Mouse (Mus musculus): Measurements from ENCODE around the gene Gm30191. TPM values are rescaled to one million over a fixed set of nuclear protein-coding genes. Genes with fewer than 3 reads are reported as not detected.

Gm30191 gene
- polyA plus RNA-seq (2015; fragmentation: Nextera tagmentation; extraction: Ambion mirVana): 0.54 and 0.74 TPM in 2 replicates

DNA sequence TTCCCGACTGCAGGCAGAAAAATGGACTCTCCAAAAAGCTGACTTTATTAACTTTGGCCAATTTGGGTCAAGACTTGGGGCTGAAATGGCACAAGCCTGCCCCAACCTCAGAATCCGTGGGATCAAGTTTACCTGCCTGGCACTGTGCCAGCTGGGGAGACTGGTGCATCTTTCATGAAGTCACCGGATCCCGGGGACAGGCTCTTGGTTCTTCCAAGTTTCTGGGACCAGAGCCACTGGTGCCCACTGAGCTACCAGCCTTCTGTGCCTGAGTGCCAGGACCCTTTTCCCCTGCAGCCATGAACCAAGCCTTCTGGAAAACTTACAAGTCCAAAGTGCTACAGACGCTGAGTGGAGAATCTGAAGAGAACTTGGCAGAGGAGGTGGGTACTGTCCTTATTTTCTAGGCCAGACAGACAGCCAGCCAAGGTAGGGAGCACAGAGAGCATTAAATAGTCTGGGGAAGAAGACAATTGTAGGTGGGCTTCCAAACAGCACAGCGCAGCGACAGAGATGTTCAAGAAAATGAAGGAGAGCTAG lies at the start of gene Gm30191:
Gene Gm30191, plus strand, starts transcription at position 217 of the 540 bp plus-strand sequence.
- H3K4me3 ChIP-seq: peak within 1 kb of the TSS; percentile 87
- no peaks in the 10 kb centered on the region for H3K9me3 ChIP-seq
- no peaks in the 10 kb centered on the region for H3K36me3 ChIP-seq
- peaks cover 57% of the 10 kb centered on the region for H3K4me1 ChIP-seq (replicated peaks)
- peak within 1 kb of the TSS; percentile 96 for H3K4me2 ChIP-seq
- H3K27me3 ChIP-seq: peaks cover 57% of the 10 kb centered on the region
- H3K9ac ChIP-seq: peak within 1 kb of the TSS; percentile 90
- WGBS: 79% methylated on average over 7 of the region's 7 CpGs
- H3K27ac ChIP-seq: peak within 1 kb of the TSS; percentile 48; the same call in 1 of the 2 replicates
- ATAC-seq (ENCODE audit: low FRiP score): no peak

DNA sequence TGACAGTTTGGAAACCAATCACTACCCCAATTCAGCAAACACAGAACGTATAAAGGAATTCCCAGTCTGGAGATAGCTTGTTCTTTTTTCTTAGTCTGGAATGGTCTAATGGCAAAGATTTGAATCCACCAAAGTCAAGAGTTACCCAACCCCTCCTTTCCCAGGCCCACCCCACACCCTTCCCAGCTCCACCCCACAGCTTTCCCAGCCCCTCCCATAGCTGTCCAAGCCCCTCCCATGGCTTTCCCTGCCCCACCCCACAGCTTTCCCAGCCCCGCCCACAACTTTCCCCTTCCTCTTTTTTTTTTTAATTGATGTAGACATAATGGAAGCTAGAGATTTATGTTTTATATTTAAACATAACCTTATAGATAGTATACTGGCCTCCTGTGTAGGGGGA lies 47.4 kb upstream of the Gm30191 start:
- WGBS: 70% methylated on average over 2 of the region's 2 CpGs
- H3K4me3 ChIP-seq: no peak overlapping the region
- H3K36me3 ChIP-seq: no peaks in the 10 kb centered on the region
- ATAC-seq (ENCODE audit: low FRiP score): no peak
- 0 out of 2 replicates have a peak, but pooled peaks cover 3% of the 10 kb centered on the region for H3K27me3 ChIP-seq
- no peaks in the 10 kb centered on the region for H3K9me3 ChIP-seq
- no peak overlapping the region for H3K9ac ChIP-seq
- H3K27ac ChIP-seq: no peak overlapping the region
- H3K4me2 ChIP-seq: no peak overlapping the region
- no peaks in the 10 kb centered on the region for H3K4me1 ChIP-seq (replicated peaks)

DNA sequence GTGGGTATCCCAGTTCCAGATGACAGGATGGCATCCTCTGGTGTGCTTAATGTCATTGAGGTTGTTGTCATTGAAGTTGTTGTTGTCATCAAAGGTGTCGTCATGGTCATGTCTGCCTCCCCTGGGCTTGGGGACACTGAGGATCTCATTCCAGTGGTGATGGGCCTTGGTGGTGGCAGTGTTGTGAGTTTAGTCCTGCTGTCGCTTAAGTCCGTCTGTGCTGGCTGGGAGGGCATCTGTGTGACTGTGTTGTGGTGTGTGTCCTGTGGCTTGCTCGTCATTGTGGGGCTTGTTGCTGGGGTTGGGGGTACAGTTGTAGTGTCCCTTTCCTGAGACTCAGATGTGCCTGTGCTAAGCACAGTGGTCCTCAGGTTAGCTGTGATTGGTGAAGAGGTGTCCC lies 43.8 kb upstream of the Gm30191 start, which contains the start of gene Gm7534:
Gene Gm7534, minus strand, starts transcription at position 101 of the 400 bp plus-strand sequence.
- Histone ChIP-seq H3K36me3 (no peaks in the 10 kb centered on the region), H3K9ac (no peak within 1 kb of the TSS), H3K9me3 (no peaks in the 10 kb centered on the region), H3K27me3 (0 out of 2 replicates have a peak, but pooled peaks cover 3% of the 10 kb centered on the region), H3K4me3 (no peak within 1 kb of the TSS), H3K4me1 (replicated peaks) (no peaks in the 10 kb centered on the region), H3K4me2 (no peak within 1 kb of the TSS), H3K27ac (no peak within 1 kb of the TSS)
- no peak for ATAC-seq (ENCODE audit: low FRiP score)
- WGBS: 96% methylated on average over 4 of the region's 4 CpGs

DNA sequence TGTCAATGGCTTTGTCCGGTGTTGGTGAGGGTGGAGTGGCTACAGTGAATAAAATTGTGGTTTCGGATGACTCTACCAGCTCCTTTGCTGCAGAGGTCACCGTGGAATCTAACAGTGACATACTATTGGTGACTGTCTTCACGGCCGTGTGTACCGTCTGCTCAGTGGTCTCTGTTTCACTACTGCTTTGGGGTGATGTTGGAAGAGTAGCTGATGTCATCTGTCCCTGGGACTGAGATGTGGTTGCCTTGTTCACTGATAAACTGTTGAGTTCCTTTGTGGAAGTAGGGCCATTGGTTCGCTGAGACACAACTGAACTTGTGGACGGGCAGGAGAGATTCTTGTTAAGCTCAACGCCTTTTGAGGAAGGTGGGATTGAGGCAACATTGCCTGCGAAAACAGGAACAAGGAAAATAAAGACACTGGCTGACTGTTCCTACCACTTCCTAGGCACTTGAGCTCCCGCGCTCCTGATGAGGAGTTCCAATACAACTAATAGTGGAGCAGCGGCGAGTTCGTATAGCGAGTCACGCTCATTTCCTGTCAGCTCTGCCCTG lies 43.3 kb upstream of the Gm30191 start:
- no peak for ATAC-seq (ENCODE audit: low FRiP score)
- Histone ChIP-seq H3K4me3 (no peak overlapping the region), H3K9ac (no peak overlapping the region), H3K36me3 (no peaks in the 10 kb centered on the region), H3K27me3 (0 out of 2 replicates have a peak, but pooled peaks cover 3% of the 10 kb centered on the region), H3K9me3 (no peaks in the 10 kb centered on the region), H3K4me2 (no peak overlapping the region), H3K27ac (no peak overlapping the region), H3K4me1 (replicated peaks) (no peaks in the 10 kb centered on the region)
- WGBS: 90% methylated on average over 17 of the region's 17 CpGs

DNA sequence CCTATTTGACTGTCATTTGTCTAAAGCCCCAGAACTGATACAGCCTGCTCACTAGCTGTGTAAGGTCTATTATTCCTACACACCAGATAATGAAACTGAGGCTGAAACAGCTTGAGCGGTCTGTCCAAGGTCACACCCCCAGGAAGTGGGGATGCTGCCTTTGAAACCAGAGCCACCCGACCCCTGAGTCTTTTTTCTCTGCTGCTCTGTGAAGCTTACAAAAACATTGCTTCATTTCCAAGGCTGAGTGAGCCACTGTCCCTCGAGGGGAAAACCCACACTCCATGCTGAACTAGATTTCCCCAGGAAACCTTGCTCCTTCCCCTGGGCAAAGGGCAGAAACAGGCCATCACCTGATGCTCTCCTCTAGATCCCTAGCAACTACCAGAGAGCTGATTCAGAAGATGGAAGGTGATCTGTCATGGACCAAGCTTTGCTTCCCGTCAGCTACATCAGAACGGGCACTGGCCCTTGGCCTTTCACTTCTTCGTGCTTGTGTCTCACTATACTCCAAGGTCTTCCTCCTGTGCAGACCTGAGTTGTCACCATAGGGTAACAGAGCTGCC lies 40.2 kb upstream of the Gm30191 start:
- no peak overlapping the region for H3K27ac ChIP-seq
- 73% methylated on average over 6 of the region's 6 CpGs for WGBS
- ATAC-seq (ENCODE audit: low FRiP score): no peak

DNA sequence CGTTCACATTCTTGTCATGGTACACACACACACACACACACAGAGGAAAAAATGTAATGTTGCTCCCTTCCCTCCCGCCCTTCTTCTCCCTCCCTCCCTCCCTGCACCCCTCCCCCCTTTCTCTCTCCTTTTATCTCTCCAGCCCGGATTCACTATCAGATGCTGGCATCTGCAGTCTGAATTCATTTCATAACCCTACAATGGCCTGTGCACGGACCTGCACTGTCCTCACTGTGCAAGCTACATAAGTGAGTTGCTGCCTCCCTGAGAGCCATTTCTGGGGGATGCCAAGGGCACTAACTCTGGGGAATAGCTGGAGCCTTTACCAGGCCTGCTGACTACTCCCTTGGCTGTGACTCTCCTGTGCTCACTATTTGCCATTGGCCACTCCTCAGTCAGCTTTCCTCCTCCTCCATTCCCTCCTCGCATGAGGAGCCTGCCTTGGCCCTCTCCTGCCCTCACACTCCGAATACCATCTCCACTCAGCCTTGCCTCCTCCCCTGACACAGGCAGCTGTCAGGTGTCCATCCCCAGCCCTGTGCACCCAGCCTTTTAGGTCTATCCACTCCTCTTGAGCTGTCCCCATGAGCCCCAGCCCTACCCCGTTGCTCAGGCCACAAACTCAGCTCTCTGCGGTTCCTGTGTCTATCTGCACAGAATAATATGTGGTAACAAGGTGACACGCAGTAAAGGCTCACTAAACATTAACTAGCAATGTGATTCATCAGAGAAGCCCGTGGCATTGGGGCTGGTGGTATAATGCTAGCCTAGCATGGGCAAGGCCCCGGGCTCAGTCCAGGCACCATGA lies 23.7 kb upstream of the Gm30191 start:
- H3K9me3 ChIP-seq: no peaks in the 10 kb centered on the region
- H3K4me2 ChIP-seq: no peak overlapping the region
- no peak overlapping the region for H3K27ac ChIP-seq
- no peak overlapping the region for H3K9ac ChIP-seq
- 72% methylated on average over 11 of the region's 11 CpGs for WGBS
- H3K4me1 ChIP-seq (replicated peaks): no peaks in the 10 kb centered on the region
- ATAC-seq (ENCODE audit: low FRiP score): no peak
- H3K36me3 ChIP-seq: no peaks in the 10 kb centered on the region
- H3K27me3 ChIP-seq: no peaks in the 10 kb centered on the region
- H3K4me3 ChIP-seq: no peak overlapping the region

More for the DNA sequence above, 40.2 kb upstream of the Gm30191 start:
- Histone ChIP-seq H3K4me3 (no peak overlapping the region), H3K27me3 (0 out of 2 replicates have a peak, but pooled peaks cover 3% of the 10 kb centered on the region), H3K9me3 (no peaks in the 10 kb centered on the region), H3K9ac (no peak overlapping the region), H3K36me3 (no peaks in the 10 kb centered on the region), H3K4me1 (replicated peaks) (no peaks in the 10 kb centered on the region), H3K4me2 (no peak overlapping the region)

DNA sequence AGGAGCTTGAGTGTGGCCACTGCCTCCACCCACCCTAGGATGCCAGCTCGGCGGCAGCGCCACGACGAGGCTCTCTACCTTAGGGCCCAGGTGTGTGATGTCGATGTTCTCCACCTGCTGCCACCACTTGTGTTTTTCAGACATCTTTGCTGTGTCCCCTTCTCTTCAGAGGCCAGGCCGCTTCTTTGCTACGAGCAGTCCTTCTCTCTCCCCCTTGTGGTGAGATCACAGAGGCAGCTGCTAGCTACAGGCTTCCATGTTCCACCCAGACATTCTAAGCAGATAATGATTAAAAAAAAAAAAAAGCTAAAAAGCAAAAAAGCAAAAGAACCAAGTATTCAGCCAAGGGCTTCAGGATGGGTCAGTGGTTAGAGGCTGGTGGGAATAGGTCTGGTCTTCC lies 19.5 kb upstream of the Gm30191 start, which contains the start of gene Catsper4:
Gene Catsper4, minus strand, starts transcription at position 190 of the 400 bp plus-strand sequence.
- no peak within 1 kb of the TSS for H3K4me3 ChIP-seq
- H3K9ac ChIP-seq: no peak within 1 kb of the TSS
- no peak within 1 kb of the TSS for H3K27ac ChIP-seq
- no peak within 1 kb of the TSS for H3K4me2 ChIP-seq
- ATAC-seq (ENCODE audit: low FRiP score): no peak
- no peaks in the 10 kb centered on the region for H3K4me1 ChIP-seq (replicated peaks)
- H3K9me3 ChIP-seq: no peaks in the 10 kb centered on the region
- no peaks in the 10 kb centered on the region for H3K36me3 ChIP-seq
- 74% methylated on average over 8 of the region's 8 CpGs for WGBS
- no peaks in the 10 kb centered on the region for H3K27me3 ChIP-seq

DNA sequence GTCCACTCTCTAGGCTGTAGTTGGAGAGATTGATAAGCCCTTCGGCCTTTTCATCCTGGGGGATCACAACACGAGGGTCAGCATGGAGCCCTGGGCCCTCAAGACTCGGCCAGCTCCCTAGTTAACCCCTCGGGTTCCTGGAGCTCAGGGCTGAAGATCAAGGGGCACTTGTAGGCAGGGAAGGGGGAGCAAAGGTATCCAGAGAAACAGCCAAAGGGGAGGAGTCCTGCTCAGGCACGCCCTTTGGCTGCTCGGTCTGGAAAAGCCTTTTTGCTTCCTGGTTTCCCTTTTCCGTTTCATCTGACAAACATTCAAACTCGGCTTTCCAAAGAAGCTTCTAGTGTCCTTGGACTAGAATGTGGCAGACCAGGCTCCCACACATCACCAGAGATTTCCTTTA lies 16.3 kb upstream of the Gm30191 start:
- Histone ChIP-seq H3K9me3 (no peaks in the 10 kb centered on the region), H3K4me2 (no peak overlapping the region), H3K4me1 (replicated peaks) (no peaks in the 10 kb centered on the region), H3K9ac (no peak overlapping the region), H3K36me3 (no peaks in the 10 kb centered on the region), H3K4me3 (no peak overlapping the region), H3K27ac (no peak overlapping the region), H3K27me3 (no peaks in the 10 kb centered on the region)
- 50% methylated on average over 8 of the region's 8 CpGs for WGBS
- ATAC-seq (ENCODE audit: low FRiP score): no peak

DNA sequence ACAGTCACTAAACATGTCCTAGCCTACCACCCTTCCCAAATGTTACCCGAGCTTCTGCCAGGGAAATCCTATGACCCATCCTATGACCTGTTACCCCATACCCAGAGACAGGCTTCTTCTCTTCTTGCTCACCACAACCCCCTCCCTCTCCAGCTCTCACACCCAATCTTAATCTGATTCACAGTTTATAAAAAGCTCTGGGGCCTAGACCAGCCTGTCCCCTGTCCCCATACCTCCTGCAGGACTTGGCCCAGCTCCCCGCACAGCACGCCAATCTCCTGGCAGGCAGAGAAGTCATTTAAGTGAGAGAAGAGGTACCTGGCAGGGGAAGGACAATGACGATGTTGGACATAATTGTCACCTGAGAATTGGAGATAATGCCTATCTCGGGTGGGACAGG lies 11.9 kb upstream of the Gm30191 start:
- 87% methylated on average over 5 of the region's 5 CpGs for WGBS

DNA sequence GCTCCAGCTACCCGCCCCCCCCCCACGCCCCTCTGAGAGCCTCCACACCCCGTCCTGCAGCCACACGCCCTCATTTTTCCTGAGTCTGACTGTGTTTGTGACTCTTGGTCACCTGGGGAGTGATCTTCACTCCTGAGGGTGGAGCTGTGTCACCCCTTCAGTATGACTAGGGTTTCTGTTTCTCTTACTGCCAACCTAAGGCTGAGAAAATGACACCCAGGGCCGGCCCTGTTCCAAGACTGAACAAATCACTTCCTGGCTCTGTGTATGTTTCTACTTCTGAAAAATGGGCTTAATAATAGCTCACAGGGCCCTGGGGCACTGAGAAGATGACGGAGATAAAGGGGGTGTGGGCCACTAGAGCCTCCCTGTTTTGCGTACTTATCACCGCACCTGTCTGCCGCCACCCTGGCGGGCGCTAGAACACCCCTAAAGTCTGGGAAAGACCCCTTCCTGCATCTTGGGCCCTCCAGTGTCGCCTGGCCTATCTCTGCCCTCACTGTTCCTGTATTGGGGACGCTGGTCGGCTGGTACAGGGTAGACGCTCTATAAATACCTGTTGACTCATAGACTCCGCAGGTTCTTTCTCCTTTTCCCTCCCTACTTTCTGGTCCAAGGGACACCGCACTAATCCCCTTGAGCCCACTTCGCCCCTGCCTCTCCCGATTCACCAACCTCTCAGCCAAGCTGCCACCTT lies 9.0 kb upstream of the Gm30191 start:
- H3K9me3 ChIP-seq: no peaks in the 10 kb centered on the region
- peaks cover 11% of the 10 kb centered on the region for H3K4me1 ChIP-seq (replicated peaks)
- 27% methylated on average over 19 of the region's 19 CpGs for WGBS
- no peak overlapping the region for H3K27ac ChIP-seq
- H3K4me2 ChIP-seq: peak overlapping the region; percentile 31
- H3K27me3 ChIP-seq: peaks cover 34% of the 10 kb centered on the region
- H3K4me3 ChIP-seq: peak overlapping the region; percentile 11; the same call in 1 of the 2 replicates
- no peak overlapping the region for H3K9ac ChIP-seq
- H3K36me3 ChIP-seq: no peaks in the 10 kb centered on the region
- ATAC-seq (ENCODE audit: low FRiP score): no peak

More for the DNA sequence above, 11.9 kb upstream of the Gm30191 start:
- Histone ChIP-seq H3K4me3 (no peak overlapping the region), H3K9me3 (no peaks in the 10 kb centered on the region), H3K27ac (no peak overlapping the region), H3K27me3 (peaks cover 34% of the 10 kb centered on the region), H3K4me2 (no peak overlapping the region), H3K4me1 (replicated peaks) (peaks cover 11% of the 10 kb centered on the region), H3K9ac (no peak overlapping the region), H3K36me3 (no peaks in the 10 kb centered on the region)
- ATAC-seq (ENCODE audit: low FRiP score): no peak

DNA sequence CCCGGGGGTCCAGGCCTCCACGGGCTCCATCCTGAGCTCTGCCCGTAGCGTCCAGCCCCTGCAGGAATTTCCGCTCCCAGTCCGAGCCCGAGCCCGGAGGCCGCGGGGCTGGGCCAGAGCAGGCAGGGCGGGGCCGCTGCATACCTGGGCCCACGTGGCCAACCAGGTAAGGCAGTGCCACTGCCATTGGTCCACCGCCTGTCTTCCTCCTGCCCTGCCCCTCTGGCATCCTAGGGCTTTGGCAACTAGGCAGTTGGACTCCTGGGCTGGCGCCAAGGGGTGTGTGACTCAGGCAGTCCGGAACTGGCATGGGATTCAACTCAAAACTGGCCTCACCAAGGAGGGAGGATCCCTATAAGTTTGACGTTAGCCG lies 8.5 kb upstream of the Gm30191 start, which contains the start of gene Cnksr1:
Gene Cnksr1, minus strand, starts transcription at position 121 of the 373 bp plus-strand sequence.
- Histone ChIP-seq H3K9me3 (no peaks in the 10 kb centered on the region), H3K4me2 (peak within 1 kb of the TSS; percentile 31), H3K9ac (0 out of 2 replicates have a peak within 1 kb of the TSS, but pooled peaks have one; percentile 49), H3K4me3 (peak within 1 kb of the TSS; percentile 11; the same call in 1 of the 2 replicates), H3K4me1 (replicated peaks) (peaks cover 11% of the 10 kb centered on the region), H3K27ac (no peak within 1 kb of the TSS), H3K36me3 (no peaks in the 10 kb centered on the region), H3K27me3 (peaks cover 34% of the 10 kb centered on the region)
- no peak for ATAC-seq (ENCODE audit: low FRiP score)
- WGBS: 4% methylated on average over 18 of the region's 18 CpGs

Measured in hindbrain, embryonic 13.5 days (tissue).